In the genomic region with DNA sequence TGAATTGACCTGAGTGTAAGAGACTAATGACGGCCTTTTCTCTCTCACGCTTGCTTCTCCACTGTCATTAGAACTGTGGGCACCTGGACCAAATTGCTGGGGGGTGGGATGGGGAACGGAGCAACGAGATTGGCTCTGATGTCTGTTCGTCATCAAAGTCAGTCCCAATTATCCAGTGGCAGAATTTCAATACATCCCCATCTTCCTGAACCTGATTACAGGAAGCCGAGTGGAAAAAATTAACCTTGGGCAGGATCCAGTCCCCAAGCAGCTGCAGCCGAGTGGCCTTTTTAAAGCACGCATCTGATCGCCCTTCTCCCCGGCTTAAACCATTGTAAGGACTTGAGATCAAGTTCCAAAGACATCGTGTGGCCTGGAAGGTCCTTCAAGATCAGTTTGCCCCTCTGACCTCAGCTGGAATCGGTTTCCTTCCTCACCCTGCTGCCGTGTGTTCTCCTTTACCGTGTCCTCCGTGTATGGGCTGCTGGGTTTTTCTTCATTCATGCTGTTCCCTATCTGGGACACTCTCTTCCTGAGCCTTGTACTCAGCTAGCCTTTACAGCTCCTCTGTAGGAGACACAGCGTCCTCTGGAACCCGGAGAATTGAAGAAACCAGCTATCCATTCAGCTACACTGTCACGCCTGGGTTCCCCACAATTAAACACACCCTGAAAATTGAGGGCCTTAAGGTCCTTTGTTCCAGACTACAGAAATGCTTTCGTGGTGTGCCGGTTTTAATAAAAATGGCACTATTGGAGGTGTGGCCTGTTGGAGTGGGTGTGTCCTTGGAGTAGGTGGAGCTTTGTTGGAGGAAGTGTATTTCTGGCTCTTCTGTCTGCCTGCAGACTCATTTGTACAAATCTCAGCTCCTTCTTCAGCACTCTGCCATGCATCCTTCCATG, we compare ENCODE assay signal across 29 mouse cellular contexts.
DNase-seq lines count a peak whose midpoint lies in the region; ATAC-seq lines count a peak whose summit lies in the region.
"Had no signal": no experiment of that assay in that cellular context is flagged by ENCODE, and none has a peak within 500 bp of the region (broad histone marks: within the 10 kb centered on the region; RNA-seq: fewer than 3 reads in every experiment).

No protein-coding gene starts in this region.

- H3K4me2 ChIP-seq in embryonic facial prominence, embryonic 11.5 days (ENCODE audit: low read depth, low read length): no peak overlapping the region
- H3K4me2 ChIP-seq: embryonic facial prominence, embryonic 15.5 days; forebrain, embryonic 15.5 days; heart, embryonic 11.5 days; liver, embryonic 13.5 days; midbrain, embryonic 13.5 days had no signal

- no peak for ATAC-seq in embryonic facial prominence, embryonic 11.5 days (replicated peaks; ENCODE audit: insufficient number of reproducible peaks, low FRiP score, low TSS enrichment, low read depth)
- ATAC-seq in inflammation-experienced regulatory T-cells, adult 6 months: no peak
- ATAC-seq: forebrain, embryonic 15.5 days; hindbrain, embryonic 16.5 days; intestine, embryonic 16.5 days; midbrain, embryonic 13.5 days had no signal

- H3K4me1 ChIP-seq in embryonic facial prominence, embryonic 11.5 days (ENCODE audit: control insufficient read depth, insufficient read depth, low read length): no peaks in the 10 kb centered on the region
- H3K4me1 ChIP-seq: embryonic facial prominence, embryonic 15.5 days; liver, embryonic 13.5 days had no signal

- H3K27ac ChIP-seq in embryonic facial prominence, embryonic 11.5 days (replicated peaks; ENCODE audit: low read depth, low read length): no peak overlapping the region
- H3K27ac ChIP-seq: embryonic facial prominence, embryonic 15.5 days; forebrain, embryonic 15.5 days; hindbrain, embryonic 10.5 days; layer of hippocampus, adult 2 months; liver, embryonic 13.5 days; midbrain, embryonic 13.5 days had no signal

- H3K9me3 ChIP-seq in embryonic facial prominence, embryonic 11.5 days (replicated peaks; ENCODE audit: control insufficient read depth, low read length): no peaks in the 10 kb centered on the region
- H3K9me3 ChIP-seq: embryonic facial prominence, embryonic 15.5 days; forebrain, embryonic 15.5 days; G1E; hindbrain, embryonic 10.5 days; liver, embryonic 13.5 days had no signal

- no peaks in the 10 kb centered on the region for H3K36me3 ChIP-seq in embryonic facial prominence, embryonic 11.5 days (replicated peaks; ENCODE audit: control insufficient read depth, insufficient read depth, low read depth, low read length)
- H3K36me3 ChIP-seq: embryonic facial prominence, embryonic 15.5 days; forebrain, embryonic 15.5 days; G1E; hindbrain, embryonic 10.5 days; liver, embryonic 13.5 days; midbrain, embryonic 13.5 days had no signal

- no peaks in the 10 kb centered on the region for H3K27me3 ChIP-seq in embryonic facial prominence, embryonic 11.5 days (ENCODE audit: control insufficient read depth, insufficient read depth, low read length)
- H3K27me3 ChIP-seq: embryonic facial prominence, embryonic 15.5 days; forebrain, embryonic 15.5 days; liver, embryonic 13.5 days; midbrain, embryonic 13.5 days had no signal

- peak; percentile 21 to 26 for DNase-seq in adrenal gland, postnatal 36 days
- DNase-seq in adrenal gland, postnatal 4 days (ENCODE audit: low spot score in 2 of 2): no peak
- DNase-seq in left cerebral cortex, postnatal 4 days: peak; percentile 11
- DNase-seq in left cerebral cortex, postnatal 36 days (ENCODE audit: low spot score in 2 of 2): no peak
- DNase-seq in Muller cell, postnatal 12 days (ENCODE audit: inconsistent ontology term): peak; percentile 20
- DNase-seq in embryonic facial prominence, embryonic 11.5 days (ENCODE audit: low spot score): peak; percentile 30
- DNase-seq in gastrocnemius, postnatal 36 days: no peak
- DNase-seq: cerebellum, adult 11-12 months; gastrocnemius, postnatal 10 days; heart, adult 11 months; kidney, adult 9 months; kidney, postnatal 25 days; liver, embryonic 13.5 days; lung, adult 2 months; lung, postnatal 14 days; right cerebral cortex, postnatal 25 days; spleen, adult 18-20 months; thymus, adult 18-20 months; thymus, postnatal 36 days had no signal

- 52% methylated on average over 20 of the region's 20 CpGs for WGBS in embryonic facial prominence, embryonic 11.5 days

- intact Hi-C loops in left cerebral cortex, postnatal 4 days (cut with DNase I): no loop called here
- intact Hi-C loops in left cerebral cortex, postnatal 36 days (cut with DNase I): no loop called here
- intact Hi-C loops in gastrocnemius, postnatal 36 days (cut with DNase I): no loop called here

- no peak overlapping the region for H3K9ac ChIP-seq in embryonic facial prominence, embryonic 11.5 days (replicated peaks; ENCODE audit: low read length)
- H3K9ac ChIP-seq: embryonic facial prominence, embryonic 15.5 days; forebrain, embryonic 15.5 days; liver, embryonic 13.5 days; midbrain, embryonic 13.5 days had no signal

- no peak overlapping the region for H3K4me3 ChIP-seq in embryonic facial prominence, embryonic 11.5 days (ENCODE audit: low read depth, low read length)
- H3K4me3 ChIP-seq: embryonic facial prominence, embryonic 15.5 days; forebrain, embryonic 15.5 days; hindbrain, embryonic 10.5 days; layer of hippocampus, adult 2 months; liver, embryonic 13.5 days; midbrain, embryonic 13.5 days had no signal

Comparison
In these comparisons a context has a peak if more than half of its experiments do, and no peak if none do; other contexts are left out.
1. DNase-seq: peak in adrenal gland, postnatal 36 days (2 of 2), left cerebral cortex, postnatal 4 days (single experiment), Muller cell, postnatal 12 days (single experiment) and embryonic facial prominence, embryonic 11.5 days (single experiment); none in adrenal gland, postnatal 4 days (0 of 2), left cerebral cortex, postnatal 36 days (0 of 2) and gastrocnemius, postnatal 36 days (0 of 2).